Mouse (Mus musculus) adrenal gland, postnatal 14 days (tissue): ENCODE data around the gene Ccdc141. TPM values are rescaled to one million over a fixed set of nuclear protein-coding genes. Genes with fewer than 3 reads are reported as not detected.

Source experiments
- DNase-seq: peaks from one replicate; pipeline ENCODE4 v3.0.0; 2021; ENCODE audit warnings: mixed read lengths
- microRNA-seq, 2 experiments: library from miRNA; unstranded; fragments of <30 nt; microRNA quantifications; one replicate each; pipeline ENCODE4 v1.2.0; 2021
- total RNA-seq: library from RNA; stranded (reverse); gene quantifications from 2 replicates; pipeline ENCODE4 v1.2.3, GENCODE M21; 2021

The Ccdc141 gene
- total RNA-seq, 1 experiment from 2014 or later = 7.7 TPM

- no peak for DNase-seq
These were observed 199.4 kb downstream of the Ccdc141 start for GRCm38 (mm10) chr2:76971069-76971468.

DNA sequence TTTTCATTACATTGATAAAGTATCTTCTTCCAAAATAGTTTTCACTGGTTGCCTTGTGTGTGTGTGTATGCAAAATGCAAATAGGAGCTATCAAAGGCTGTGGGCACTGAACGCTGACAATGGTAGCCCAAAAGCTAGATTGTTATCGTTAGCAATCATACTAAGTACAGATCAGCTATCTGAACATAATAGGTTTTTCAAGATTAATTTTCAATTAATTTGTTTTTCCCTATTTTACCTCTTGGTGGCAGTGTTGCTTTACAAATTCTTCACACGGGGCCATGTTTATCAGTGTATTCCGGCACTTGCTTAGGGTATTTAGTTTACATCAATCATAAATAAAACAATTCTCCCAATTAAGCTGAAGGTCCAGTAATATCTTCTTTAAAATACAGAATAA lies 199.8 kb downstream of the Ccdc141 start:
- no peak for DNase-seq

DNA sequence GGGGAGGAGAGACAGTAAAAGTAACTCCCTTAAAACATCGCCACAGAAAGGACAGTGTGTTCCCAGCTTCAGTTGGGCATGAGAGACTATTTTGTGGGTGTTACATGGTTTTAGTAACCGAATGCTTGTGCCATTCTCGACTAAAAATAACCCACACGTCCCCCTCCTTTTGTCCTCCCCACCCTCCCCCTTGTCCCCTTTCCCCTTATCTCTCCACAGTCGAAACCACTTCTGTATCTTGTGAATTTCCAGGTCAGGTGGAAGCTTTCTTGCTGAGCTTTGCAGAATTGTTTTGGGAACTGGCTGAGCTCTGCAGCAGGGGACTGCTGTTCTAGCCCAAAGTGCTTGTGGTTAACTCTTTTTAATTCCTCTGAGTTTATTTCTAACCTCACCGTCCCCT lies 200.2 kb downstream of the Ccdc141 start:
- no peak for DNase-seq

- DNase-seq = no peak
These were observed 200.8 kb downstream of the Ccdc141 start for GRCm38 (mm10) chr2:76969637-76970036.

DNA sequence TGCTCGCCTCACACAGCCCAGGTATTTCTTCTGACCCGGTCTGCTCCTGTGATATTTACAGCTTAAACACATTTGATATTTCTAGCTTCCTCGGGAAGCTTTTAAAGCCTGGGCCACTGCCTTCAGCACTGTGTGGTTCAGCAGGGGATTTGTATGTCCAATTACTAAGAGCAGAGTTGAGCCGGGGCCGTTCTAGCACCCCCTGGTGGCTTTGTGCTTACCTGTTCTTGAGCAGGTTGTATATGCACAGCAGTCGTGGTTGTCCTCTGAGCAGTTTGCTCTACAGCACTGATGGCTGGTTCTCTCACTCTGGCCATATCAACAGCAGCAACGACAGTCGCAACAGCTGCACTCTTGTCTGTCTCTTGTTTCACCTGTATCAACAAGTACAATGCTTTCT lies 201.5 kb downstream of the Ccdc141 start:
- peak; percentile 82 for DNase-seq

DNA sequence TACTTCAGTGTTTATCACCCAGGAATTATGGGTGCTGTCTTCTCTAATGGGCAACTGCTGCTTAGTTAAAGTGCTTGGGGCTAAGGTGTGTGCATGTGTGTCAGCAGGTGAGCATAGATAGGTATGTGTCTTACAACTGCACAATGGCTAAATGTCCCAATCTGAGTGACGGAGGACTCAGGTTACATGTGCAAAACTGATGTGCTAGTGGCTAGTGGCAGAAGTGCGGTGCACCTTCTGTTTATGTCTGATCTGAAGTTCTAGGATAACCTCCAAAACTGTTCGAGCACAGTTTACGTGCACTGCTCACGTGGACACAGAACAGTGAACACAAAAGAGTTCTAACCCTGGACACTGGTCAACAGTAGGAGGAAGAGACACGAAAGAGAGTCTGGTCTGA lies 203.9 kb downstream of the Ccdc141 start:
- DNase-seq = no peak

DNA sequence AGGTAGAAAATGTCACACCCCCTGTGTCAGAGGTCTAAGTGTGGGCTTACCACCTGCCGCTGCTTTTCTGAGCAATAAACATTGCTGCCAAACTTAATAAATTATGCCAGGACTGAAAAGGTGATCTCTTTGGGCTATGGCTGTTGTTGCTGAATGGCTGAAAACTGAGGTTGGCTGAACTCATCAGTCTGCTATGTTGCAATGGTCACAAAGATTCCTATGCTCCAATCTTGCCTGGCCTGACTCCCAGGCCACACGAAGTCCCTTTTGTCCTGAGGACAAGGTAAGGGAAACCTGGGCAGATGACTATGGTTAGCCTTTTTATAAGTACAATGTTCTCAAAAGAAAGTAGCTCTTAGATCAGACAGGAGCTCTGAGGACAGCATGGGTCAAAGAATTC lies 204.4 kb downstream of the Ccdc141 start:
- no peak for DNase-seq

DNA sequence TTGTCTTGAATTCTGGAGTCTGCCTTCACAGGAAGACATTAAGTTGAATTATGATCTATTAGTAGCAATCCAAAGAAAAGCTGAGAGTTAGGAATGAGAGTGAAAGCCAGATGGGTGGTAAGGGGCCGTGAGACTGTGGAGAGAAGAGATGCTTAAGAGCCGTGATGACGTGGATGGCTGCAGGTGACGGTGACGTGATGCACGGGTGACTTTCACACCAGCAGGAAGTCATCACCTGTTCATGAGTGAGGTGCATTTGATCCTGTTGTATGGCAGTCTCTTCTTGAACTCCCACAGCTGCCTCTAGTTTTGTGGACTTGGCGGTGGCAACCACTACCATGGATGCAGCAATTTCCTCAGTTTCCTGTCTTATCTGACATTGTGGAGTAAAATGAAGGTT lies 204.9 kb downstream of the Ccdc141 start:
- DNase-seq = no peak

DNA sequence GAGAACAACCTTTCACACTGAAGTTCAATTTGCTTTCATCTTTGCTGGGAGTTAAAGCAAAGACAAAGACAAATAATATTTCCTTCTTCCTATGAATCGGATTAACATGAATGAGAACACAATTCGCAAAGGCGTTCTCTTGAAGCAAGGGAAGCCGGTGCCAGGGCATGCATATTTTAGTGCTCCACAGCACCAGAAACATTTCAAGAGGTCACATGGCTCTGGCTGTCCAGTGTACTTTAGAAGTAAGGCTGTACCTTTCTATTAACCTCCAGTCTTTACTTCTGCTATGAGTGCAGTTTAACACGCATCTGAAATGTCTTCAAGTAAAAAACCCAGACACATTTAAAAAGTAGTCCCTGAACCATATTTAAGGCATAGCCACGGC lies 208.4 kb downstream of the Ccdc141 start:
- DNase-seq = no peak

GRCm38 (mm10) chr2:76961420-76962044 lies 208.9 kb downstream of the Ccdc141 start:
- no peak for DNase-seq

Small RNA genes lying within 50 kb of the gene (microRNA-seq; reads per million reads assigned to microRNA genes)
- gene Gm44360 = 0 reads per million in 2 experiments

Other genes with a start within 250 kb of the Ccdc141 start
- 0.37 and 0.83 TPM in 2 replicates for gene Ttn, start 188.1 kb downstream of the Ccdc141 start, total RNA-seq
- gene Sestd1, start 110.0 kb upstream of the Ccdc141 start, total RNA-seq = 15.5 and 17.8 TPM in 2 replicates